Mouse (Mus musculus): ENCODE measurements around the gene Cd69.

Gene Cd69

GRCm38 (mm10) chr6:129225078-129225477 is 50.2 kb downstream of the Cd69 start:
- DNase-seq (ENCODE audit: low spot score in 2 of 2) = no peak

DNA sequence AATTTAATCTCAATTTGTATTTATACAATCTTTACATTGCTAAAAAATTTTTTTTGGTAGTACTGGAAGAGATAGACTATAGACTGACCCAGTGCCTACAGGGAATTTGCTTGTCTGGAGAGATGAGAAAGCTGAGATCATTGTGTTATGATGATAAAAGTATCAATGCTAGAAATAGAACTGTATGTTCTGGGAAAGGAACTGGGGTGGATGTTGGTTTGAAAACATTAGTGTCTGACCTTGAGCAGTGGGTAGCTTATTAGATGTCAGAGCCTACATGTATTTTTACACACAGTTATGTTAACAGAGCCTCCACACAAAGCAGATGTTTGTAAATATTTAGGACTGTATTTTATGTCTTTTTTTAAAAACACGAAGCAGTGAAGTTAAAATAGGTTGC is 51.1 kb downstream of the Cd69 start:
- DNase-seq (ENCODE audit: low spot score in 2 of 2) = no peak

GRCm38 (mm10) chr6:129223611-129224010 is 51.6 kb downstream of the Cd69 start:
- DNase-seq (ENCODE audit: low spot score in 2 of 2) = no peak

DNA sequence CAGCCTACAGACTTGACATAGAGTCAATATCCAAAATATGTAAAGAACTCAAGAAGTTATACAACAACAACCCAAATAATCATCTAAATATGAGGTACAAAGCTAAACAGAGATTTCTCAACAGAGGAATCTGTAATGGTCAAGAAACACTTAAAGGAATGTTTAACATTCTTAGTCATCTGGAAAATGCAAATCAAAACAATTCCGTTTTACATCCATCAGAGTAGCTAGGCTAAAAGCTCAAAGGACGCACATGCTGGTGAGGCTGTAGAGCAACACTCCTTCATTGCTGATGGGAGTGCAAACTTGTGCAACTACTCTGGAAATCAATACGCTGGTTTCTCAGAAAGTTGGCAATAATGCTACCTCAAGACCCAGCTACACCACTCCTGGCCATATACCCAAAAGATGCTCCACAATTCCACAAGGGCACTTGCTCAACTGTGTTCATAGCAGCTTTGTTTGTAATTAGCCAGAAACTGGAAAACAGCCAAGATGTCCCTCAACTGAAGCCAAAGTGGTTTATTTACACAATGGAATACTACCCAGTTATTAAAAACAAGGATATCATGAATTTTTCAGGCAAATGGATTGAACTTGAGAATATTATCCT is 52.9 kb downstream of the Cd69 start:
- no peak for DNase-seq (ENCODE audit: low spot score in 2 of 2)

DNA sequence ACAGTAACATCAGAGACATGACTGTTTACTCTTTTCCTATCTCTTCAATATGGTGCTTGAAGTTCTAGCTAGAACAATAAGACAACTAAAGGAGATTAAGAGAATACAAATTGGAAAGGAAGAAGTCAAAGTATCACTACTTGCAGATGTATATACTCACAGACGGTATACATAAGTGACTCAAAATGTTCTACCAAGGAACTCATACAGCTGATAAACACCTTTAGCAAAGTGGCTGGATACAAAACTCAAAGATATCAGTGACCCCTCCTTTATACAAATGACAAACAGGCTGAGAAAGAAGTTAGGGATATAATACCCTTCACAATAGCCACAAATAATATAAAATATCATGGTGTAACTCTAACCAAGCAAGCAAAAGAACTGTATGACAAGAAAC is 54.2 kb downstream of the Cd69 start:
- DNase-seq (ENCODE audit: low spot score in 2 of 2) = no peak

GRCm38 (mm10) chr6:129219897-129220517 is 55.2 kb downstream of the Cd69 start:
- no peak for DNase-seq (ENCODE audit: low spot score in 2 of 2)

DNA sequence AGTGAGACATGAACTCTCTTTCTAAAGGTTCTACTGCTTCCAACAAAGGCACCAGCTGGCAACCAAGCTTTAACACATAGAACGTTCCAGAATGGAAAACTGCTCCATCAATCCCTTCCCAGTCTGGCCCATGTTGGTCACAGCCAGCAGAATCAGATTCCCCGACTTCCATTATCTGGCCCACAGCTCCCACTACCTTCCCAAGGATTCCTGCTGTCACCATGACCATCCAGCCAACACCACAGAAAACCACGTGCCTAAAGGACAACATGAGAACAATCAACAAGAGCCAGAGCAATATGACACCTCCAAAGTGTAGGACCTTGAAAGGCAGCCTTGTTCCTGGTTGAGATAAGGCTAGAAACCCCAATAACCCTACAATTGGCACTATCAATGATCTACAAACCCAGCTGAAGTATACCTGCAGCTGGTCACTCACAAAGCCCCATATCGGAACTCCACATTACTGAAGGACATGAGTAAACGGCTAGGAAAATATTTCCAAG is 57.0 kb downstream of the Cd69 start:
- DNase-seq (ENCODE audit: low spot score in 2 of 2) = no peak
